Mouse (Mus musculus): ENCODE measurements around the gene Cryba4.

GRCm38 (mm10) chr5:112284203-112284582, 31.9 kb upstream of the Cryba4 start:
- TF ChIP-seq CTCF (IDR thresholded peaks at IDR 0.05) = no peak
- no peak for TF ChIP-seq POLR2A (IDR thresholded peaks at IDR 0.05; ENCODE audit: insufficient read depth, low read depth, low read length)
- TF ChIP-seq EP300 (IDR thresholded peaks at IDR 0.05; ENCODE audit: insufficient read depth, low read depth, low read length) = 0 out of 2 replicates have a peak, but pooled peaks have one; percentile 43

All from heart, adult 2 months (tissue).